ENCODE assay signal across 12 mouse cellular contexts in the genomic region with DNA sequence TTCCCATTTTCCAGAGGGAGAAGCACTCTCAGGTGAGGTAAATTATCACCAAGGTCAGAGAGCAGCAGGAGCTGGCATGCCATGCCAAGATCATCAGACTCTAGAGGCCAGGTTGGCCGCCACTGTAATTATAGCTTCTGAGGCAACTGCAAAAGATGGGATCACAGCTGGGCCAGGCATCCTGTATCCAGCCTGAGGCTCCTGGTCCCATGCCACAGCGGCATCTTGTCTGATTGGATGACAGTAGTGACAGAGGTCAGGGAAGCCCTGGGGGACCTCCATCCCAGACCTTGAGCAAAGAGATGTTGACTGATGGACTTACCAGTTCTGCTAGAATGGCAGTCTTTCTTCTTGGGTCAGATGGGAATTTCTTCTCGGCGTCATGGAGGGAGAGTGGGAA. TPM values are rescaled to one million over a fixed set of nuclear protein-coding genes. Genes with fewer than 3 reads are reported as not detected.
DNase-seq lines count a peak whose midpoint lies in the region; ATAC-seq lines count a peak whose summit lies in the region.
"Had no signal": no experiment of that assay in that cellular context is flagged by ENCODE, and none has a peak within 500 bp of the region (broad histone marks: within the 10 kb centered on the region; RNA-seq: fewer than 3 reads in every experiment).

No protein-coding gene starts in this region.

- no peak overlapping the region for H3K4me3 ChIP-seq in embryonic facial prominence, embryonic 14.5 days (ENCODE audit: low read depth, low read length)
- no peak overlapping the region for H3K4me3 ChIP-seq in neural tube, embryonic 13.5 days

- H3K9me3 ChIP-seq in embryonic facial prominence, embryonic 14.5 days (ENCODE audit: control insufficient read depth, low read length): no peaks in the 10 kb centered on the region
- no peaks in the 10 kb centered on the region for H3K9me3 ChIP-seq in neural tube, embryonic 13.5 days

- peak; percentile 19; the same call in 1 of the 2 replicates for ATAC-seq in embryonic facial prominence, embryonic 14.5 days (ENCODE audit: low read depth)
- ATAC-seq in neural tube, embryonic 13.5 days (ENCODE audit: low read depth): no peak
- no peak for ATAC-seq in granulocyte monocyte progenitor cell, adult 5-6 weeks (replicated peaks; ENCODE audit: poor library complexity, severe bottlenecking)

- WGBS in embryonic facial prominence, embryonic 14.5 days: 30% methylated on average over 4 of the region's 4 CpGs
- WGBS in neural tube, embryonic 13.5 days: 20% methylated on average over 4 of the region's 4 CpGs

- peak; percentile 22 for DNase-seq in cerebellum, adult 9-10 months
- no peak for DNase-seq in cerebellum, adult 8-10 months
- peak; percentile 54 for DNase-seq in left cerebral cortex, postnatal 4 days
- no peak for DNase-seq in left cerebral cortex, adult 18-20 months (ENCODE audit: low spot score in 2 of 2)
- peak; percentile 41 for DNase-seq in embryonic facial prominence, embryonic 14.5 days (ENCODE audit: low spot score)
- no peak for DNase-seq in adrenal gland, postnatal 25 days
- DNase-seq: heart, postnatal 4 days; lung, postnatal 14 days; right cerebral cortex, postnatal 14 days had no signal

- intact Hi-C loops in left cerebral cortex, postnatal 4 days (cut with DNase I): no loop called here

- H3K4me2 ChIP-seq in embryonic facial prominence, embryonic 14.5 days (ENCODE audit: low read depth, low read length): no peak overlapping the region
- no peak overlapping the region for H3K4me2 ChIP-seq in neural tube, embryonic 13.5 days

- no peak overlapping the region for H3K9ac ChIP-seq in embryonic facial prominence, embryonic 14.5 days (ENCODE audit: low read depth, low read length)
- no peak overlapping the region for H3K9ac ChIP-seq in neural tube, embryonic 13.5 days

- H3K27ac ChIP-seq in embryonic facial prominence, embryonic 14.5 days (replicated peaks; ENCODE audit: low read depth, low read length): no peak overlapping the region
- peak overlapping the region; percentile 38; the same call in 1 of the 2 replicates for H3K27ac ChIP-seq in neural tube, embryonic 13.5 days (replicated peaks)
- H3K27ac ChIP-seq: kidney, postnatal 0 days had no signal

- H3K4me1 ChIP-seq in embryonic facial prominence, embryonic 14.5 days (ENCODE audit: control insufficient read depth, insufficient read depth, low read length): peaks cover 27% of the 10 kb centered on the region
- peaks cover 56% of the 10 kb centered on the region for H3K4me1 ChIP-seq in neural tube, embryonic 13.5 days (replicated peaks)

- no peaks in the 10 kb centered on the region for H3K36me3 ChIP-seq in embryonic facial prominence, embryonic 14.5 days (ENCODE audit: control insufficient read depth, insufficient read depth, low read length)
- H3K36me3 ChIP-seq in neural tube, embryonic 13.5 days: no peaks in the 10 kb centered on the region

- H3K27me3 ChIP-seq in embryonic facial prominence, embryonic 14.5 days (replicated peaks; ENCODE audit: control insufficient read depth, insufficient read depth, low read length): no peaks in the 10 kb centered on the region
- H3K27me3 ChIP-seq in neural tube, embryonic 13.5 days: no peaks in the 10 kb centered on the region

RNA-seq across cellular contexts. Expression of a gene that starts 48.4 kb away (rescaled TPM):
- 10 to 100 TPM; 32.8 to 40.6 TPM for total RNA-seq in left cerebral cortex, postnatal 4 days (2021)
- total RNA-seq in left cerebral cortex, adult 18-20 months (2021): 10 to 100 TPM; 89.3 to 96.7 TPM
- 13.1 and 14.3 TPM in 2 replicates for polyA plus RNA-seq in embryonic facial prominence, embryonic 14.5 days (2014; fragmentation: Nextera tagmentation; extraction: Ambion mirVana)
- polyA plus RNA-seq in neural tube, embryonic 13.5 days (2015; fragmentation: Nextera tagmentation; extraction: Ambion mirVana): 27.9 and 28.9 TPM in 2 replicates
- total RNA-seq in granulocyte monocyte progenitor cell, adult 5-6 weeks (2014; fragmentation: Nextera tagmentation): not detected in 2 replicates
- not detected in 2 replicates for total RNA-seq in granulocyte monocyte progenitor cell, adult 5-6 weeks (2017)
- total RNA-seq in adrenal gland, postnatal 25 days (2021): 6.8 and 8.0 TPM in 2 replicates

Comparison
In these comparisons a context has a peak if more than half of its experiments do, and no peak if none do; other contexts are left out.
1. DNase-seq: peak in cerebellum, adult 9-10 months (single experiment), left cerebral cortex, postnatal 4 days (single experiment) and embryonic facial prominence, embryonic 14.5 days (single experiment); none in cerebellum, adult 8-10 months (single experiment), left cerebral cortex, adult 18-20 months (0 of 2) and adrenal gland, postnatal 25 days (single experiment).